Mouse (Mus musculus): Measurements from ENCODE around the gene Ppp1r14c. TPM values are rescaled to one million over a fixed set of nuclear protein-coding genes. Genes with fewer than 3 reads are reported as not detected.
"Not testable (repeated sequence)": the region's sequence is repeated elsewhere in the genome, so short reads cannot be mapped to it uniquely, and the experiment has no call there.

The Ppp1r14c gene
- total RNA-seq, 1 experiment from 2014 or later: not detected

DNA sequence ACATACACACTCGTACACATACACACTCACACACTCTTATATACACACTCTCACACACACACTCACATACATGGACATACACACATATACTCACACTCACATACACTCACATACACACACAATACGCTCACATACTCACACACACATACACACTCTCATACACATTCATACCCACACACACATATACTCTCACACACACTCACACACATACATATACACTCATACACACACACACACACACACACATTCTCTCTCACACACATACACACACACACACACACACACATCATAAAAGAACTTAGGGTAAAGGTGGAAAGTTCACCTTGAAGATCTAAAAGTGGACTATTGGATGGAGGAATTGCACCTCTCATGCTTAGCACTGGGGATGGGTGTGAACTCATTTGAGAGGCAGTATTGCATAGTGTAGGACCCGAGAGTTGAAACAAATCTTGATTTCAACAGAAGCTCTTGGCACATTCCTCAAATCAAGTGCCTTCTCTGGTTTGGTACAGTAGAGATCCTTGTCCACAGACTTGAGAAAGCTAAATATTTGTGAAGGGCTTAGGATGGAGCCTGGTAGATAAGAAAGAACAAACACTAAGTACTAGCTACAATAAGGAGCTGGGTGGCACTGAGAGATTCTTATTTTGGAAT lies 87.1 kb downstream of the Ppp1r14c start:
- no peak for ATAC-seq (replicated peaks; ENCODE audit: low read depth, poor library complexity, severe bottlenecking)

DNA sequence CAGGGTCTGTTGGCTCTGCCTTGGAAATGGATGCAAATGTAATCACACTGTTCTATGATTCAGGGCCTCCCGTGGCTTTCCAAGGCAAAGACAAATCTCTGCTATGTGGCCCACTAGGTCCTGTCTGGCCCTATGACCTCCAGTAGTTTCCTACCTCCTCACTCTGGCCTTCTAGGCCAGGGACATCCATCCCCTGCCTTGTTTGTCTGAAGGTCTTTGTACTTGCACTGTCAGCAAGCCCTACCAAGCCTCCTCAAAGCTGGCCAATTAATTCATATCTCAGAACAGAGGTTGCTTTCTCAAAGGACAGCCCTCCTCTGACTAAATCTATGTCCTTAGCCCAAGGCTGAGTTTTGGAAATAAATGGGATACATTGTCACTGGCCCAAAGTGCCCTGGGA lies 92.8 kb downstream of the Ppp1r14c start:
- ATAC-seq (replicated peaks; ENCODE audit: low read depth, poor library complexity, severe bottlenecking): no peak

- ATAC-seq (replicated peaks; ENCODE audit: low read depth, poor library complexity, severe bottlenecking): no peak
These were observed 95.0 kb downstream of the Ppp1r14c start for GRCm38 (mm10) chr10:3460841-3461240.

GRCm38 (mm10) chr10:3466135-3466626 lies 100.3 kb downstream of the Ppp1r14c start:
- ATAC-seq (replicated peaks; ENCODE audit: low read depth, poor library complexity, severe bottlenecking): no peak

GRCm38 (mm10) chr10:3468590-3468989 lies 102.7 kb downstream of the Ppp1r14c start:
- ATAC-seq (replicated peaks; ENCODE audit: low read depth, poor library complexity, severe bottlenecking): no peak

GRCm38 (mm10) chr10:3476611-3477010 lies 110.8 kb downstream of the Ppp1r14c start:
- ATAC-seq (replicated peaks; ENCODE audit: low read depth, poor library complexity, severe bottlenecking): no peak

GRCm38 (mm10) chr10:3479772-3480171 lies 113.9 kb downstream of the Ppp1r14c start:
- ATAC-seq (replicated peaks; ENCODE audit: low read depth, poor library complexity, severe bottlenecking): no peak

GRCm38 (mm10) chr10:3490052-3490451 lies 124.2 kb downstream of the Ppp1r14c start:
- no peak for ATAC-seq (replicated peaks; ENCODE audit: low read depth, poor library complexity, severe bottlenecking)

DNA sequence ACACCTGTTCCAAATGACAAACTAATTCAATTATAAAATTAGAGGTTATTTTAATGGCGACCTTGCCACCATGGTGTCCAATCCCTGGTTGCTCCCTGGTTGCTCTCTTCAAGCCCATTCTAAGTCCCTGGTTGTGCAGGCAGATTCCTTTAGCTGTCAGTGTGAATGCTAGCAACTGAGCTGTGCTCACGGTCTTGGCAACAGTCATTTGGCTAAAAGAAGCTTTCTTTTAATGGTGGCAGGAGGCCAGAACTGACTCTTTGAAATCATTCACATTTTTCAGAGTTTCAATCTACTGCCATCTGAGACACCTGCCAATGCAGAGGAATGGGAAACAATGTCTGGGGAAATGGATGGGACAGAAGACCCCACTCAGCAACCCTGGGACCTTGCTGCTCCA lies 130.9 kb downstream of the Ppp1r14c start:
- ATAC-seq (replicated peaks; ENCODE audit: low read depth, poor library complexity, severe bottlenecking): no peak

DNA sequence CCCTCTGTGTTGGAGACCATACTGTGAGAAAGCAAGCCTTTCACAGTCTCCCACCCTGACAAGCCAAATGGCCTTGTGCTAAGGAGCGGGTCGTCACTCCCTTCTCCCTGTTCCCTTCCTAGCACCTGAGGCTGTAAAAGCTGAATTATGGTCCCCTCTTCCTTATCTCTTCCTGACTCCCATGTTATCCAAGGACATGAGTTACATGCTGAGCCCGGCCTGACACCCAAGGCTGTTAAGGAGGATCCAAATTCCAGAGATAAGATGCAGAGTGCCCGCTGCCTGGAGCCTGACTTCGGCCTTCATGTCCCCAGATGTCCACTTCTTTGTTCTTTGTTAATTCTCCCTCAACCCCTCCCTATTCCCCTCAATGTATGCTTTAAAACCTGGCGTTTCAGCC lies 135.0 kb downstream of the Ppp1r14c start:
- ATAC-seq (replicated peaks; ENCODE audit: low read depth, poor library complexity, severe bottlenecking): not testable (repeated sequence)

DNA sequence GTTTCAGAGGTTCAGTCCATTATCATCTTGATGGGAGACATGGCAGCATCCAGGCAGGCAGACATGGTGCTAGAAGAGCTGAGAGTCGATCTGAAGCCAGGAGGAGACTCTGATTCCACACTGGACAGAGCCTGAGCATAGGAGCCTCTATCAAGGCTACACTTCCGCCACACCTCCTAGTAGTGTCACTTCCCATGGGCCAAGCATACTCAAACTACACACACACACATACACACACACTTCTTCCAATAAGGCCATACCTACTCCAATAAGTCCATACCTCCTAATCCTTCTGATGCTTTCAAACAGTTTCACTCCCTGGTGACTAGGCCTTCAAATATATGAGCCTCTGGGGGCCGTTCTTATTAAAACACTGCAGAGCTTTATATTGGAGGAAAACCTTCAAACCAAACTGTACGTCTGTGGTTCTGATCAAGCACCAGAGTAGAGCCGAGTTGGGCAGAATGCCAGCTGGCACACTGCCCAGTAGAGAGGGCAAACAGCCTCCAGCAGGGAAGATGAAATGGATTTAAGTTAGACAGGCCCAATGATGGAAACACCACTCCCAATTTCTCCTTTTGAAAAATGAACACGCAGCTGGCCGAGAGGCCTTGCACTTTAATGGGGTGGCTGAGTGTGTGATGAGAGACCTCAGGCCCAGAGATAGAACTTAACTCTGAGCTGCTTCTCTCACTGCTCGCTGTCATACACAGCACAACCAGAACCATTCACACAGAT lies 141.8 kb downstream of the Ppp1r14c start:
- peak; percentile 36; the same call in 1 of the 2 replicates for ATAC-seq (replicated peaks; ENCODE audit: low read depth, poor library complexity, severe bottlenecking)

- ATAC-seq (replicated peaks; ENCODE audit: low read depth, poor library complexity, severe bottlenecking): no peak
These were observed 142.3 kb downstream of the Ppp1r14c start for GRCm38 (mm10) chr10:3508222-3508588.

DNA sequence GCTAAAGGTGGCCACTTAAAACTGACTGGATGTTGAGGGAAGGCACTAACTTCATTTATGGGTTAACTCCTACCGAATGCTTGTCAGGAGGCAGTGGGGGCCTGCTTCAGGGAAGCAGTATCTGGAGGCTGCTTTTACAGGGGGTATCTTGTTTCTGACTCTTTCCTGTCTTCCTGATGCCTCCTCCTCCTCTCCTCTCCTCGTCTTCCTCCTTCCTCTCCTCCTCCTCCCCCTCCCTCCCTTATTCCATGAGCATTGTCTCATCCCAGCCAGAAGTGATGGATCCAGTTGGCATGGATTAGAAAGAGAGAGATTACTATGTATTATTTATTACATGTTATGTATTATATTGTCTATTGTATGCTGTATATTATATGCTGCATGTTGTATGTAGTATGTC lies 142.9 kb downstream of the Ppp1r14c start:
- ATAC-seq (replicated peaks; ENCODE audit: low read depth, poor library complexity, severe bottlenecking): no peak

DNA sequence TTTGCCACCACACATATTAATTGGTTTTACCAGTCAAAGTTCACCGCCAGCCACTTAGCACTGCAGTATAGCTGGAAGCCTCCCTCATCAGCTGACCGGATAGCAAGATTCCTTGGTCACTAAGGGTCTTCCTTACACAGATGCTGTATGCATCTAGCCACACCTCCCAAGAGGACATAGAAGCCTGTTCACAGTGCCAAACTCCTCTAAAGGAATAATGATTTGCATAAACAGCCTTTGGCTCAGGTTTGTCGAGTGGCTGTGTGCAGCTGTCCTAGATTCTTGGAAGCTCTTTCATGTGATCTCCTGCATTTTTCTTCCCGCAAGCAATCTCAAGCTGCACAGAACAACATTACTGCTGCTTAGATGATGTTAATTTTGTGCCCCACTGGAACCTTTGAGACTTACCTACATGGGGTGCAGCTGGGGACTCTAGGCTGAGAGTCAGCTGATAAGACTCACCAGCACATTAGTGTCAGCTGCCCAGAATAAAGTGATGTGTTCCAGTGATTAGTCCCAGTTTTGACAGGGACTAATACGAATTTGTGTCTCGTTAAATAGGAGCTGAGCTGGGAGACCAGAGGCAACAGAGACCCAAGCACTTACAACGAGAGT lies 143.9 kb downstream of the Ppp1r14c start:
- ATAC-seq (replicated peaks; ENCODE audit: low read depth, poor library complexity, severe bottlenecking): no peak

GRCm38 (mm10) chr10:3510486-3510885 lies 144.6 kb downstream of the Ppp1r14c start:
- no peak for ATAC-seq (replicated peaks; ENCODE audit: low read depth, poor library complexity, severe bottlenecking)

DNA sequence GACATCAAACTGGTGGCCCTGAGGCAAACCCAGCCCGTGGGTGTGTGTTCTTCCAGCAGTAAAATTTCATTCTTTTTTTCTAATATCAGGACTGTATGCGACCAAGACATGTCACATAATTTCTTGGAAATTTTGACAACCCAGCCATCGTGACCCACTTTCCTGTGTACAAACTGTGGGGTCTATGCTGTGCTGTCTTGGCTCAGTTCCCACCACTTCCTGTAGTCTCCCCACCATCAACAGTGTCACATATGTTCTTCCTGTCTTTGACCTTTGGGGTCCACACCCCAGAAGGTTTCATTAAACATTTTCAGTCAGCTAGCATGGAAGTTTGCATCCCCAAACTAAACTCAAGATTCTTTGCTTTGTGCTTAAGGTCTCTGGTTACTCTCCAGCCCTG lies 145.5 kb downstream of the Ppp1r14c start:
- no peak for ATAC-seq (replicated peaks; ENCODE audit: low read depth, poor library complexity, severe bottlenecking)

DNA sequence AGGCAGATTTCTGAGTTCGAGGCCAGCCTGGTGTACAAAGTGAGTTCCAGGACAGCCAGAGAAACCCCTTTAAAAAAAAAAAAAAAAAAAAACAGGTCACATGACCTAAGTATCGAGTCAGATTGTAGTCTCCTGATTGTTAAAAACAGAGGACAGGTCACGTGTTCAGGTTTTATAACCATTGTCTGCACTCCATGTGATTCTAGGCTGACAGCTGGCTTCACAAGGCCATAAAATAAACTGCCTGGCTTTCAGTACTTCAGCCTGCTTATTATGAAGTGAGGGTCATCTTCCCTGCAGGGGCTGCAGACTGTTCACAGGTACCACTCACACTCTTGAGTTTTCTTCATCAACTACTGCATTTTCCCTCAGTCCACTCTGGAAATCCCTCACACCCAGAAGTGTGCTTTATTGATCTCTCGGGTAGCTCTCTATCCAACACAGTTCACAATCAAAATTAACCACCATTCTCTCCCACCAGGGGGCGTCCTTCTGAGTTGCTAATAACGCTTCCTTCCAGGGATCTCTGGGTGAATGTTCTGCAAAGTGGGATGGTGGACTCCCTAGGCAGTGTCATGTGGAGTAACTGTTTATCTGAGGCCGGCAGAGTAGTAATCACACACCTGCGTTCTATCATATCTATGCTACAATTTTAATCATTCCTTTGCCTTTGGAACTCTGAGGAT lies 146.9 kb downstream of the Ppp1r14c start:
- no peak for ATAC-seq (replicated peaks; ENCODE audit: low read depth, poor library complexity, severe bottlenecking)

DNA sequence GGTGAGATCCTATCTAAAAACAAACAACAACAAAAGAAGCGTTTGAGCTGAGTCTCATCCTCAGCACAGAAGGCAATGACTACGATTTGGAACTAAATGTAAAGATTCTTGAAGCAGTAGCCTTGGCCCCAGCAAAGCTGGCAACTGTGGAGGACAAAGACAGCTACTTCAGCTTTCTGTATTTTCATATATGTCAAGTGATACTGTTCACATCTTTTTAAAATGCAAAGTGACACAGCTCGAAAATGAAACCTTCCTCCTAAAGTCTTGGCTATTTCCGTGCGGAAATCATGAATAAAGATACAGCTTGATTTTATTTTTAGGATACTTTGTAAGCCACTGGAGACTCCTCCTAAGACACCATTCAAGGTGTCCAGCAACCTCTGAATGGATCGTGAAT lies 148.1 kb downstream of the Ppp1r14c start:
- ATAC-seq (replicated peaks; ENCODE audit: low read depth, poor library complexity, severe bottlenecking): no peak

Measured in common myeloid progenitor, adult 5-6 weeks (primary cell).